ENCODE assay signal across 12 mouse cellular contexts in the genomic region with DNA sequence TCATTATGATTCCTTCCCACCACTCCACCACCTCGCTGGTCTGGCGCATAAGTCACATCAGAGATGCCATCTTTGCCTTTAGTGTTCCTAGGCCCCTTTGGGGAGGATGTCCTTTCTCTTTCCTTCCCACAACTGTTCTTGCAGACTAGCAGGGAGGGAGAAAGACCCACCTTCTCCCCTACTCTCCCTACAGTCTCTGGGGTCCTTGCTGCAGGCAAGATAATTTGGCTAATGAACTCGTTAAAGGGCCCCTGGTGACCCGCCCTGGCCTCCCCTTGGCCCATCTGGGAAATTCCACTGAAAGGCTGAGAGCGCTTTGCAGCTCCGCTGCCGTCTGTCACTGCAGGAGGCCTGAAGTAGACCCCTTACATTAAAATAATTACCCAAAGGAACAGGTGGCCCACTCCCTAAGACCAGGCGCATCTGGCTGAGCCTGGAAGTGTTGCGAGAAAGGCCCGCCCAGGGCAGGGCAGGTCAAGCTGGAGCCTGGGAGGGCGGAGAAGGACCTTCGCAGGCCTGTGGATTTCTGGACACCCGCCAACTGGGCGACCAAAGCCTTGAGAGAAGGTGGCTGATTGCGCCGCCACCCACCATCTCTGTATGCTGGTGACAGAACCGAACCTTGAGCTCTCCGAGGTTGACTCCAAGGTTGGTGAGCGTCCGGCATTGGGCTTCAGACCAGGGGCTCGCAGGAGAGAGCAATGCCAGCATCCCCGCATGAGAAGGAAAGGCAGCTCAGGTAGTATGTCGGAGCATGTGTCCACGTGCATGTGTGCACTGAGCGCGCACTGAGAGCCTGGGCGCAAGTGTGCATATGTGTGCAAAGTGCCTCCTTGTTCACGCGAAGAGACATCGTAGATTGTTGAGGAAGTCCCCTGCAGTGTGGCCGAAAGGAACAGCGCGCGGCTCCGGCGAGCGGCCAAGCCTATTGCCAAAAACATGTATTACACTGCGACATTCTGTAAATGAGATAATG. TPM values are rescaled to one million over a fixed set of nuclear protein-coding genes. Genes with fewer than 3 reads are reported as not detected.
DNase-seq lines count a peak whose midpoint lies in the region; ATAC-seq and TF ChIP-seq lines count a peak whose summit lies in the region.
"Had no signal": no experiment of that assay in that cellular context is flagged by ENCODE, and none has a peak within 500 bp of the region (broad histone marks: within the 10 kb centered on the region; RNA-seq: fewer than 3 reads in every experiment).

No protein-coding gene starts in this region.

- no peak overlapping the region for H3K27ac ChIP-seq in heart, embryonic 11.5 days (ENCODE audit: low read depth, low read length)
- no peak overlapping the region for H3K27ac ChIP-seq in midbrain, embryonic 11.5 days (ENCODE audit: low read depth, low read length)
- no peak overlapping the region for H3K27ac ChIP-seq in midbrain, postnatal 0 days (ENCODE audit: low read depth, low read length)
- H3K27ac ChIP-seq in embryonic facial prominence, embryonic 11.5 days (replicated peaks; ENCODE audit: low read depth, low read length), result no peak overlapping the region
- H3K27ac ChIP-seq in small intestine, adult 2 months (ENCODE audit: insufficient read depth, low read depth, low read length), result no peak overlapping the region
- H3K27ac ChIP-seq: hindbrain, embryonic 15.5 days; macrophage had no signal

- ATAC-seq in heart, embryonic 11.5 days (replicated peaks; ENCODE audit: insufficient number of reproducible peaks, low FRiP score, low TSS enrichment), result peak; percentile 35; the same call in 1 of the 2 replicates
- no peak for ATAC-seq in midbrain, embryonic 11.5 days (ENCODE audit: low FRiP score)
- no peak for ATAC-seq in midbrain, postnatal 0 days (ENCODE audit: low FRiP score)
- no peak for ATAC-seq in embryonic facial prominence, embryonic 11.5 days (replicated peaks; ENCODE audit: insufficient number of reproducible peaks, low FRiP score, low TSS enrichment, low read depth)

- H3K36me3 ChIP-seq in heart, embryonic 11.5 days (ENCODE audit: control insufficient read depth, insufficient read depth, low read length), result no peaks in the 10 kb centered on the region
- no peaks in the 10 kb centered on the region for H3K36me3 ChIP-seq in midbrain, embryonic 11.5 days (ENCODE audit: control insufficient read depth, insufficient read depth, low read length)
- H3K36me3 ChIP-seq in midbrain, postnatal 0 days (ENCODE audit: insufficient read depth, low read length), result no peaks in the 10 kb centered on the region
- no peaks in the 10 kb centered on the region for H3K36me3 ChIP-seq in embryonic facial prominence, embryonic 11.5 days (replicated peaks; ENCODE audit: control insufficient read depth, insufficient read depth, low read depth, low read length)
- no peaks in the 10 kb centered on the region for H3K36me3 ChIP-seq in small intestine, adult 2 months (ENCODE audit: control insufficient read depth, insufficient read depth, low read length)
- H3K36me3 ChIP-seq: hindbrain, embryonic 15.5 days had no signal

- H3K4me2 ChIP-seq in heart, embryonic 11.5 days, result no peak overlapping the region
- no peak overlapping the region for H3K4me2 ChIP-seq in midbrain, embryonic 11.5 days
- H3K4me2 ChIP-seq in midbrain, postnatal 0 days (ENCODE audit: low read depth, low read length, poor library complexity, severe bottlenecking), result no peak overlapping the region; the same call in 1 of the 2 replicates
- H3K4me2 ChIP-seq in embryonic facial prominence, embryonic 11.5 days (ENCODE audit: low read depth, low read length), result no peak overlapping the region
- H3K4me2 ChIP-seq: hindbrain, embryonic 15.5 days had no signal

- peak overlapping the region; percentile 23; the same call in 1 of the 2 replicates for H3K4me3 ChIP-seq in heart, embryonic 11.5 days (ENCODE audit: low read depth, low read length)
- H3K4me3 ChIP-seq in midbrain, embryonic 11.5 days (ENCODE audit: low read depth, low read length), result no peak overlapping the region
- H3K4me3 ChIP-seq in midbrain, postnatal 0 days (ENCODE audit: low read depth, low read length), result no peak overlapping the region
- H3K4me3 ChIP-seq in embryonic facial prominence, embryonic 11.5 days (ENCODE audit: low read depth, low read length), result no peak overlapping the region
- peak overlapping the region; percentile 21 for H3K4me3 ChIP-seq in small intestine, adult 2 months (ENCODE audit: low read depth, low read length)
- H3K4me3 ChIP-seq: hindbrain, embryonic 15.5 days had no signal

- no peak for TF ChIP-seq CTCF in midbrain, postnatal 0 days (IDR thresholded peaks at IDR 0.05)
- TF ChIP-seq CTCF in small intestine, adult 2 months (IDR thresholded peaks at IDR 0.05; ENCODE audit: extremely low read depth, insufficient read length, insufficient replicate concordance, low read depth, low read length), result no peak

- H3K9me3 ChIP-seq in heart, embryonic 11.5 days (replicated peaks; ENCODE audit: control insufficient read depth, low read length), result no peaks in the 10 kb centered on the region
- H3K9me3 ChIP-seq in midbrain, embryonic 11.5 days (ENCODE audit: control insufficient read depth, low read length), result no peaks in the 10 kb centered on the region
- no peaks in the 10 kb centered on the region for H3K9me3 ChIP-seq in midbrain, postnatal 0 days (ENCODE audit: low read length)
- H3K9me3 ChIP-seq in embryonic facial prominence, embryonic 11.5 days (replicated peaks; ENCODE audit: control insufficient read depth, low read length), result no peaks in the 10 kb centered on the region
- H3K9me3 ChIP-seq: hindbrain, embryonic 15.5 days had no signal

- no peak for TF ChIP-seq POLR2A in small intestine, adult 2 months (IDR thresholded peaks at IDR 0.05; ENCODE audit: low read depth, low read length)

- no peak for DNase-seq in heart, postnatal 14 days
- DNase-seq in midbrain, embryonic 11.5 days (ENCODE audit: low spot score, missing footprints), result peak; percentile 94
- DNase-seq in midbrain, postnatal 0 days (ENCODE audit: low spot score), result no peak
- peak; percentile 5 for DNase-seq in embryonic facial prominence, embryonic 11.5 days (ENCODE audit: low spot score)
- no peak for DNase-seq in thymus, postnatal 4 days
- DNase-seq in right cerebral cortex, adult 18-20 months, result no peak

- peaks cover 96% of the 10 kb centered on the region for H3K27me3 ChIP-seq in heart, embryonic 11.5 days (ENCODE audit: control insufficient read depth, insufficient read depth, low read length)
- peaks cover 96% of the 10 kb centered on the region for H3K27me3 ChIP-seq in midbrain, embryonic 11.5 days (ENCODE audit: control insufficient read depth, insufficient read depth, low read length)
- peaks cover 85% of the 10 kb centered on the region for H3K27me3 ChIP-seq in midbrain, postnatal 0 days (ENCODE audit: insufficient read depth, low read length)
- H3K27me3 ChIP-seq in embryonic facial prominence, embryonic 11.5 days (ENCODE audit: control insufficient read depth, insufficient read depth, low read length), result peaks cover 79% of the 10 kb centered on the region
- H3K27me3 ChIP-seq in small intestine, adult 2 months (ENCODE audit: control insufficient read depth, insufficient read depth, low read length), result peaks cover 6% of the 10 kb centered on the region; the same call in 1 of the 2 replicates

- intact Hi-C loops in heart, postnatal 14 days (cut with DNase I), result no loop called here

- 3% methylated on average over 38 of the region's 38 CpGs for WGBS in heart, embryonic 11.5 days (ENCODE audit: insufficient replicate concordance)
- WGBS in midbrain, embryonic 11.5 days, result 2% methylated on average over 38 of the region's 38 CpGs
- 3% methylated on average over 38 of the region's 38 CpGs for WGBS in midbrain, postnatal 0 days
- WGBS in embryonic facial prominence, embryonic 11.5 days, result 2% methylated on average over 38 of the region's 38 CpGs
- WGBS in small intestine, adult 2 months, result 28% methylated on average over 38 of the region's 38 CpGs

- no peak overlapping the region for H3K9ac ChIP-seq in heart, embryonic 11.5 days (ENCODE audit: low read depth, low read length)
- H3K9ac ChIP-seq in midbrain, embryonic 11.5 days (ENCODE audit: low read length), result no peak overlapping the region
- H3K9ac ChIP-seq in midbrain, postnatal 0 days (replicated peaks; ENCODE audit: low read length, poor library complexity, severe bottlenecking), result no peak overlapping the region
- no peak overlapping the region for H3K9ac ChIP-seq in embryonic facial prominence, embryonic 11.5 days (replicated peaks; ENCODE audit: low read length)
- H3K9ac ChIP-seq: hindbrain, embryonic 15.5 days had no signal

- no peaks in the 10 kb centered on the region for H3K4me1 ChIP-seq in heart, embryonic 11.5 days (ENCODE audit: control insufficient read depth, insufficient read depth, low read length)
- no peaks in the 10 kb centered on the region for H3K4me1 ChIP-seq in midbrain, embryonic 11.5 days (ENCODE audit: control insufficient read depth, insufficient read depth, low read length)
- peaks cover 3% of the 10 kb centered on the region; the same call in 1 of the 2 replicates for H3K4me1 ChIP-seq in midbrain, postnatal 0 days (ENCODE audit: insufficient read depth, low read length)
- no peaks in the 10 kb centered on the region for H3K4me1 ChIP-seq in embryonic facial prominence, embryonic 11.5 days (ENCODE audit: control insufficient read depth, insufficient read depth, low read length)
- no peaks in the 10 kb centered on the region for H3K4me1 ChIP-seq in small intestine, adult 2 months (ENCODE audit: control insufficient read depth, insufficient read depth, insufficient read length, low read length)

RNA-seq across cellular contexts. Expression of gene Mnx1, which starts 7.0 kb away (rescaled TPM):
- not detected in 2 replicates for polyA plus RNA-seq in heart, embryonic 11.5 days (2014; fragmentation: Nextera tagmentation; extraction: Ambion mirVana)
- not detected for total RNA-seq in heart, postnatal 14 days (2021)
- polyA plus RNA-seq in midbrain, embryonic 11.5 days (2014; fragmentation: Nextera tagmentation; extraction: Ambion mirVana), result not detected in 2 replicates
- total RNA-seq in midbrain, postnatal 0 days (2014; rRNA removed), result not detected in 2 replicates
- not detected in 2 replicates for polyA plus RNA-seq in midbrain, postnatal 0 days (2015; fragmentation: Nextera tagmentation; extraction: Ambion mirVana)
- polyA plus RNA-seq in embryonic facial prominence, embryonic 11.5 days (2014; fragmentation: Nextera tagmentation; extraction: Ambion mirVana), result not detected in 2 replicates
- polyA plus RNA-seq in small intestine, adult 2 months (2012; rRNA removed), result 1.0 and 3.6 TPM in 2 replicates
- total RNA-seq: common myeloid progenitor, adult 5-6 weeks; left cerebral cortex, adult 8-10 months had no signal
- polyA plus RNA-seq: macrophage had no signal

RNA-seq across cellular contexts. Expression of gene Nom1, which starts 50.8 kb away (rescaled TPM):
- polyA plus RNA-seq in heart, embryonic 11.5 days (2014; fragmentation: Nextera tagmentation; extraction: Ambion mirVana), result 14.9 and 18.1 TPM in 2 replicates
- total RNA-seq in heart, postnatal 14 days (2021), result 10 to 100 TPM; 13.7 to 14.1 TPM
- polyA plus RNA-seq in midbrain, embryonic 11.5 days (2014; fragmentation: Nextera tagmentation; extraction: Ambion mirVana), result 26.4 and 32.1 TPM in 2 replicates
- total RNA-seq in midbrain, postnatal 0 days (2014; rRNA removed), result 11.4 and 13.6 TPM in 2 replicates
- polyA plus RNA-seq in midbrain, postnatal 0 days (2015; fragmentation: Nextera tagmentation; extraction: Ambion mirVana), result 12.5 and 12.6 TPM in 2 replicates
- 24.2 and 25.3 TPM in 2 replicates for polyA plus RNA-seq in embryonic facial prominence, embryonic 11.5 days (2014; fragmentation: Nextera tagmentation; extraction: Ambion mirVana)
- 1.7 and 2.7 TPM in 2 replicates for polyA plus RNA-seq in small intestine, adult 2 months (2012; rRNA removed)

Comparison
In these comparisons a context has a peak if more than half of its experiments do, and no peak if none do; other contexts are left out.
1. DNase-seq: peak in midbrain, embryonic 11.5 days (single experiment) and embryonic facial prominence, embryonic 11.5 days (single experiment); none in heart, postnatal 14 days (0 of 2), midbrain, postnatal 0 days (single experiment), thymus, postnatal 4 days (single experiment) and right cerebral cortex, adult 18-20 months (single experiment).
2. H3K4me3 ChIP-seq: peak in heart, embryonic 11.5 days (single experiment) and small intestine, adult 2 months (single experiment); none in midbrain, embryonic 11.5 days (single experiment), midbrain, postnatal 0 days (single experiment) and embryonic facial prominence, embryonic 11.5 days (single experiment).